Mouse (Mus musculus): ENCODE measurements around the gene Gstp2.
"Not testable (repeated sequence)": the region's sequence is repeated elsewhere in the genome, so short reads cannot be mapped to it uniquely, and the experiment has no call there.

GRCm38 (mm10) chr19:4063357-4063756 is 17.5 kb upstream of the Gstp2 start:
- TF ChIP-seq CTCF, POLR2A (IDR thresholded peaks at IDR 0.05; ENCODE audit: extremely low read depth, insufficient read depth, low read length): not testable (repeated sequence)

All from cortical plate, adult 2 months (tissue).